Mouse (Mus musculus) liver, embryonic 18 days (tissue): Measurements from ENCODE around the gene Btf3l4. TPM values are rescaled to one million over a fixed set of nuclear protein-coding genes. Genes with fewer than 3 reads are reported as not detected.

ENCODE experiments used
- polyA plus RNA-seq: library from polyadenylated mRNA; depleted of rRNA; stranded (reverse); fragments of >200 nt; gene quantifications from 2 replicates; pipeline ENCODE4 v1.2.3, GENCODE M21; 2012; rRNA removed

Btf3l4 gene
- 23.4 and 26.2 TPM in 2 replicates for polyA plus RNA-seq

DNA sequence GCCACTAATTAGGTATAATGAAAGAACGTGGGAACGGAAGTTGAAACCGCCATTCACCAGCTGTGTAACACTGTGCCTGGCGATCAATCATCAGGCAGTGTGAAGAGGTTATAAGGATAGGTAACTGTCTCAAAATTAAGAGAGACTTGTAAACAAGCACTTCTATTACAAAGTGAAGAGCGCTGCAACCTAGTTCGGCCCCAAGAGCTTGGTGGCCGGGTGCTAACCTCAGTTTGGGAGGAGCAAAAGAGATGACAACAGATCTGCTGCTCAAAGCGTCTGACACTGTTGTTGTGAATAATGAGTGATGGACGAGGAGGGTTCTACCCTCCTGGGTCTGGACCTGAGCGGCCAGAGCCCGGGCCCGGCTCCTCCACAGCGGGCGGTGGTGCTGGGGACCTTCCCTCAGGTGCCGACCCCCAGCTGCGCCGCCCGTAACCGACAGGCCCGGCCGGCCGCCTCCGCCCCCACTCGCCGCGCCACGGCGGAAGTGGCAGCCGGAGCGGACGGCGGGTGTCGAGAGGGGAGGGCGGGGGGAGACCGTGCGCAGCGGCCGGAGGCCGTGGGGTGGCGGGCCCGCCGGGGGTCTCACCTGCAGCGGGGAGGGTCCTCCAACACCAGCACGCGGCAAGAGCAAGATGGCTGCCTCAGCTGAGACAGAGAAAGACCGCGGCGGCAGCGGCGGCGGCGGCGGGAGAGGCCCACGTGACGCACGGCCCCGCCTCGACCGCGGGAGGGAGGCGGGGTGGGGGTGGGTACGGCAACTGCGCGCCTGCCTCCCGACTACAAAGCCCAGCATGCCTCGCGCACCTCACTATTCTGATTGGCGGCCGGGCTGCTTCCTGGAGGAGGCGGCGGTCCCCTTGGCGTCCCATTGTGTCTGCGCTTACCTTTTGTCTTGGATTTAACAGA lies at the start of gene Btf3l4:
TSS of gene Btf3l4 (minus strand) at position 699 of the 912 bp plus-strand sequence.

DNA sequence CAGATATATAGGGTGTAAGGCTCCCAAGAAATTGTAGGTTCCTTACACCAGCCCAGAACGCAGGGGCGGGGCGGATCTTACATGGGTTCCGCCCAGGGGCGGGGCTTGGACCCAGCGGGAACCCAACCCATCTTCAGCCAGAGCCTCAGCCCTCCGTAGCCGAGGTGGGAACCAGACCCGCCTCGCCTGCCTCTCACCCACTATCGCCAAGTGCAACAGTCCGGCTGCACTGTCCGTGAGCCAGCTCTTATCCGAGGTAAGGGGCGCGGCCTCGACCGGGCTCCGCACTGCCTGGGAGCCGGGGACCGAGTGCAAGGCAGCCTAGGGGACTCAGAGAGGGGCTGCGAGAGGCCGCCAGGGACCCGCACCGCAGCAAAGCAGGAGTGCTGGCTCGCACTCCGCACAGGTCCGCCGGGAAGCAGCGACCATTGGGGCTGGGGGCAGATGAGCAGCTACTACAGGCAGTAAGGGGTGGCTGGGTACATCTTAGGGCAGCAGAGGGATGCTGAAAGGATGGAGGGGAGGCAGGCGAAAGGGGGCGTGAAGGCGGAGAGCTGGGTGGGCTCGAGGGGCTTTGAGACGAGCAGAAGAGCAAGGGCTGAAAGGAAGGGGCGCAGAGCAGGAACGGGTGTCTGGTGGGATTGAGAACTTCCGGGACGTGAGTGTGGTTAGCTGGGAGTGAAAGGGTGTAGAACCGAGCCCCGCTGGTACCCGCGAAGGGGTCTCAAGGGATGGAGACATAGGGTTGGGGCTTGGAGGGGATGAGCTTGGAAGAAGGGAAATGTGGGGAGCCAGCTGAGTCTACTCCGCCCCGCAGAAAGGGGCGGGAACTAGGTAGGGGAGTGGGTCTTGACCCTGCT lies 45.8 kb upstream of the Btf3l4 start, which contains the start of gene Rab3b:
TSS of gene Rab3b (plus strand) at position 101 of the 860 bp plus-strand sequence.

DNA sequence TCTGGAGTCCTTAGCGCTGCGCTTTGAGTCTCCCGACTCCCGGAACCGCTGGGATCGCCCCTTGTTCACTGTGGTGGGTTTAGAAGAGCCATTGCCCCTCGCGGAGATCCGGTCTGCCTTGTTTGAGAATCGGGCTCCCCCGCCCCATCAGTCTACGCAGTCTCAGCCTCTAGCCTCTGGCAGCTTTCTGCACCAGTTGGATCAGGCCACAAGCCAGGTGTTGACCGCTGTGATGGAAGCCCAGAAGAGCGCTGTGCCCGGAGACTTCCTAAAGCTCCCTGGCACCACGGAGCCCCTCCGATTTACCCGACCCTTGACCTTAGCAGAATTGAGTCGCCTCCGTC lies 15.1 kb upstream of the Btf3l4 start, which contains the start of gene A730015C16Rik:
TSS of gene A730015C16Rik (minus strand) at position 115 of the 344 bp plus-strand sequence.

DNA sequence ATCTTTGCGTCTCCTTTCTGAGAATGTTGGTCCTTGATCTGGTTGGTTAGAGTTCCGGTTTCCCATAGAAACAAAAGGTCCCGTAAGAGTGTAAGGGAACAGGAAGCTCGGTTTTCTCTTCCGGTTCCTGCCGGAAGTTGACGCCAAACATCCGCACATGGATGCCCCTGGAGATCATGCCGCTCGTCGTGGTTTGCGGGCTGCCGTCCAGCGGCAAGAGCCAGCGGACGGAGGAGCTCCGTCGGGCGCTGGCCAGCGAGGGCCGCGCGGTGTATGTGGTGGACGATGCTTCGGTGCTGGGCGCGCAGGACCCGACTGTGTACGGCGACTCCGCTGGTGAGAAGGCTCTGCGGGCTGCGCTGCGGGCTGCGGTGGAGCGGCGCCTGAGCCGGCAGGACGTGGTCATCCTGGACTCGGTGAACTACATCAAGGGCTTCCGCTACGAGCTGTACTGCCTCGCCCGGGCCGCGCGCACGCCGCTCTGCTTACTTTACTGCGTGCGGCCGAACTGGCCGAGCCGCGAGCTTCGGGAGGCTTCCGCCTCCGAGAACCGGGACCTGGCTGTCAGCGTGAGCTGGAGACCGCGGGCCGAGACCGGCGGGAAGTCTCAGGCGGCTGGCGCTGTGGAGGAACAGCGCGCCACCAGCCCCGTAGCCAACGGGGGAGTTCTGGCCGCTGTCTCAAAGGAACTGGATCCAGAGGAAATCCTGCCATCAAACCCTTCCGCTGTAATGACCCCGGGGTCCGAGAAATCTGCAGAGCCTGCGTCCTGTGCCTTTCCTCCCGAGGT lies 14.5 kb upstream of the Btf3l4 start, which contains the start of gene Kti12:
TSS of gene Kti12 (plus strand) at position 71 of the 790 bp plus-strand sequence.

DNA sequence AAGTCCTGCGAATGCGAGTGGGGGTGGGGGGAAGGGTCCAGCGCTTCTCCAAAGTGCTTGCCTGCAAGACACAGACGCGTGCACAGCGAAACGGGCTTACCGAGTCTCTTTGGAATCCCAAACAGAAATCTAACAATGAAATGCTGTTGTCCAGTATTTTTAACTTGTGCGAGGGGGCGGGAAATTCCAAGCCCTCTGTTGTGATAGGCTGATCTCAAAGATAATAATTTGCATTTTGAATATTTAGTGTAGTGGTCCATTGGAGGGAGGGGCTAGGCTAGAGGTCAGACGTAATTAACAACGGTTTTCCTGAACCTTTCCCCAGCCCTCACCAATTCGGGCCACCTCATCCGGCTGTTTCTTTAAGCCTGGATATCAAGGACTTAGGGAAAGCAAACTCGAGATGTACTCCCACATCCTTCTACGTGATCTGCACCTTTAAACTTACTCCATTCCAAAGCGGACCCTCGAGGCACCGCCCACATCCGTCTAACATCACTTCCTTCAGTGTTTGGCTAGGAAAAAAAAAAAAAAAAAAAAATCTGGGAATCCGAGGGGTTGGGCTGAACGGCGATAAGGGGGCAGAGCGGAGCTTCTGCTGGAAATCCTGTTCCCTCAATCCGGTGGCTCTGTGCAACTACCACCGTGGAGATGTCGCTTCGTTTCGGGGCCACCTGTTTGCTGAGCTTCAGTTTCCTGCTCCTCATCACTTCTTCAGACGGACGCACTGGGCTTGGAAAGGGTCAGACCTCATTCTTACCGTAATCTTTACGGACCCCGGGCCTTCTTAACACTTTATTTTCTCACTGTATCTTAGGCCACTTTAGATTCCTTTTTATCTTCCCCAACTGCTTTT lies 929 bp upstream of the Btf3l4 start, which contains the start of gene Txndc12:
TSS of gene Txndc12 (plus strand) at position 487 of the 856 bp plus-strand sequence.

DNA sequence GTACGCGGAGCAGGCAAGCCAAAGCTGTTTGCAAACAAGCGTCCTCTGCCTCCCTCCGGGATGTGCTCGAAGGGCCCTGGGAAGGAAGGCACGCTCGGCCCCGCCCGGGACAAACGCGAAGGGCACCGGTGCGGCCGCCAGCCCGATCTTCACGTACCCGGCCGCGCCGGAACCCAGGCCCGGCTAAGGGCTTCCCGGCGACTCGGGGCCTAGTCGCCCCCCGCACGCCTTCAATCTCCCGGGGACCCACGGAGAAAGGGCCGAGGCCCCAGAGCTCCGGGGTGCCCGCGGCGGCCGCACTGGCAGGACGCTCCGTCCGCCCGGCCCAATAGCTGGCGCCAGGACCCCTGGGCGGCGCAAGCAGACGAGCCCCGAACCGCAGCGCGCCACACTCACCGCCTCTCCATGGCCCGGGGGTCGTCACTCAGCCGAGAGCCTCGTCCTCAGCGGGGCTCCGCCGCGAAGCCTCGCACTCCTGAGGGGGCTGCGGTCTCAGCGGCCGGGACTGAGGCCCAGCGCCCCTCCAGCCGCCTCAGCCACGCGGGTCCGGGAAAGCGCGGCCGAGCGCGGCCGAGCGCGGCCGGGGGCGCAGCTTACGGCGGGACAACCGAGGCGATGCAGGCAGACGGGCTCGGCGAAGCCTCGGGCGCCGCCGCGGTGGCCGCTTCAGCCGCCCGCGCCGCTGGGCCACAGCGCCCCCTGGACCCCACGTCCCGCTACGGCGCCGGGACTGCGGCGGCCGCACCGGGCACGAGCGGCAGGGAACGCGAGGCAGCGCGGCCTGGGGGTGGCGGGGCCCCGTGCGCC lies 53.2 kb downstream of the Btf3l4 start, which contains the start of gene Zfyve9:
TSS of gene Zfyve9 (minus strand) at position 742 of the 807 bp plus-strand sequence.

Other genes with a start within 250 kb of the Btf3l4 start
- 8.7 and 9.0 TPM in 2 replicates for gene Cc2d1b, start 213.7 kb downstream of the Btf3l4 start, polyA plus RNA-seq
- 0.02 and 0.03 TPM in 2 replicates for gene 3110021N24Rik, start 114.0 kb downstream of the Btf3l4 start, polyA plus RNA-seq
- 2.1 and 2.7 TPM in 2 replicates for gene Zfyve9, start 52.8 kb downstream of the Btf3l4 start, polyA plus RNA-seq
- 20.6 and 23.2 TPM in 2 replicates for gene Txndc12, start 987 bp upstream of the Btf3l4 start, polyA plus RNA-seq
- gene Kti12, start 14.2 kb upstream of the Btf3l4 start, polyA plus RNA-seq = 20.7 and 21.2 TPM in 2 replicates
- gene A730015C16Rik, start 15.0 kb upstream of the Btf3l4 start, polyA plus RNA-seq = 0.02 and 0.05 TPM in 2 replicates
- gene Rab3b, start 45.4 kb upstream of the Btf3l4 start, polyA plus RNA-seq = 1.3 and 1.4 TPM in 2 replicates
- 34.2 and 35.9 TPM in 2 replicates for gene Nrd1, start 167.0 kb upstream of the Btf3l4 start, polyA plus RNA-seq